Mouse (Mus musculus) cortical plate, adult 2 months (tissue): Measurements from ENCODE around the gene Gramd1b.

Experiments used
- CTCF ChIP-seq: fragments of 200-500 bp; IDR thresholded peaks from 2 replicates; pipeline ENCODE4 v1.5.1; 2011; ENCODE audit warnings: mild to moderate bottlenecking, control low read depth, low read length; ENCODE audit not compliant: insufficient read depth; ENCODE audit errors: extremely low read depth
- POLR2A ChIP-seq: fragments of 200-500 bp; IDR thresholded peaks from 2 replicates; pipeline ENCODE4 v1.6.1; 2011; ENCODE audit warnings: mild to moderate bottlenecking, low read length, control low read depth; ENCODE audit not compliant: insufficient read depth; ENCODE audit errors: extremely low read depth

DNA sequence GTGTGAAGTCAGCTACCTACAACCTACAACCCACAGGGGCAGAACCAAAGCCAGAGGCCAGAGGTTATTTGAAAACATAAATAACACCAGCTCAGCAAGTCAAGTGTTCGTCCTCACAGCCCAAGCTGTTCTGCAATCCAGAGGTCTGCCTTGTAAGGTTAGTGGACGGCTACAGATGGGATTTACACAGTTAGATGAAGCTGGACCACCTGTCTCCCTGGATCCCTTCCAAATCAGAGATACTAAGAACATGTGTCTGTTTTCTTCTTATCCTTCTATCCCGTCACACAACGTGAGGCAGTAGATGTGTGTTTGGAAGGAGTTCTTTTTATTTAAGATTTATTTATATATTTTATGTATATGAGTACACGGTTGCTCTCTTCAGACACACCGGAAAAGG, 21.7 kb downstream of the Gramd1b start:
- TF ChIP-seq CTCF = no peak
- no peak for TF ChIP-seq POLR2A
